Mouse (Mus musculus): ENCODE measurements at regions not wholly inside any gene's neighbourhood (a gene's known extent, or its start where the extent isn't known, plus 50 kb on each side); places are given as distances from the start of the nearest gene placed in this dataset.

GRCm38 (mm10) chr6:6291781-6292180 lies 74.8 kb upstream of the Slc25a13 start:
- in situ Hi-C loops (cut with MboI, MseI), result no loop called here

DNA sequence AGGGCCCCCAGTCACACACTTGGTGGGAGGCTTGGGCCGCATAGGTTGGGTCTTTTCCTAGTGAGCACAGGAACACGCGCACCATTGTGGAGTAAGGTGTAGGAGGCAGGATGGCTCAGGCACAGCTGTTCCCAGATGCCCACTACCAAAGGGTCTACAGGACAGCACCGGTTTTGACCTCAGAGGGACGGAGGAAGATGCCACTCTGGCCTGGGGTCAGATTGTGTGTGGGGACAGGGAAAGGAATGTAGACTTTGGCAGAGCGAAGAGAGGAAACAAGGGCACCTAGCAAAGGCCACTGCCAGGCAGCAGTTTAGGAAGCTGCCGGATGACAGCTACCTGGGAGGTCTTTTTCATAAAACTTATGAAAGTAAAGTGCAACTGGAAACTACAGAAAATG lies 73.5 kb upstream of the Slc25a13 start:
- in situ Hi-C loops (cut with MboI, MseI), result no loop called here

DNA sequence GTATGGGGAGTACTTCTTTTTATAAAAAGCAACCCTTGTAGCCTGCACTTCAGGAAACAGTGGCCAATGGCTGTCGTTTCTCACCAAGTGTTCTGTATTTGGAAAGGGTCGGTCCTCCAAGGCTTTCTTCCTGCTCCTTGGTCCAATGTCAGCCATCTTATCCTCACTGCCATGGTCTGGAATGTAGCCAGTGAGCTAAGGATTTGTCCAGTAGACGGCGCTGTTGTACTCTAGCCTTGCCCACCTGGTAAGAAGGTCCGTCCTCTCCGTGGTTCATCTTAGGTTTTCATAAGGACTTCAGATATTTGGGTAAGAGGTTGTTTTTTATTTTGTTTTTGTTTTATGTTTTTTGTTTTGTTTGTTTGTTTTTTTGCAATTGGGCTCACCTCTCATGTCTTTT lies 72.8 kb upstream of the Slc25a13 start:
- in situ Hi-C loops (cut with MboI, MseI), result no loop called here

GRCm38 (mm10) chr6:6280812-6281568 lies 64.0 kb upstream of the Slc25a13 start:
- in situ Hi-C loops (cut with MboI, MseI), result no loop called here

- in situ Hi-C loops (cut with MboI, MseI), result no loop called here
These were observed 62.7 kb upstream of the Slc25a13 start for GRCm38 (mm10) chr6:6279646-6280045.

DNA sequence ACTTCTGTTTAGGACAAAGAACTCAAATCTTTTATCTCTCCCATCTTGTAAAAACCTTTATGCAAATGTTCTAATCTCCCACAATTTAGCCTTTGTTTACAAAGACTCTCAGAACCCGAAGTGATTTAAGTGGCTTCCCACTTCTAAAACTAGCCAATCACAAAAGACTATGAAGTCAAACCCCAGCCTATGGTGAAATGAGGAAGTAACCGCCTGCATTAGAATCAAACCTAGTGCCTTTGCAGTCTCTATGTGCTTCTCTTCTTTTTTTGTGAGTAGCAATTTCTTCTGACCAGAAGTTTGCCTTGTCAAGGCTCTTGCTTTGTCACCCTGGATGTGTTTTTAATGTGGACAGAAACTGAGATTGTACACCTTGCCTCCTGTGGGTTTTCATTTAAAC lies 53.6 kb upstream of the Slc25a13 start:
- in situ Hi-C loops (cut with MboI, MseI), result no loop called here
